Mouse (Mus musculus) intestine, embryonic 15.5 days (tissue): ENCODE measurements around the gene Hist1h3g. TPM values are rescaled to one million over a fixed set of nuclear protein-coding genes. Genes with fewer than 3 reads are reported as not detected.
"Not testable (repeated sequence)": the region's sequence is repeated elsewhere in the genome, so short reads cannot be mapped to it uniquely, and the experiment has no call there.

Source experiments
- ATAC-seq: fragments of 200-750 bp; cut with Nextera tagmentation; 2 replicates; pipeline ENCODE4 v1.8.0; 2017; ENCODE audit warnings: moderate TSS enrichment, moderate library complexity
- H3K27ac ChIP-seq: fragments of 300-500 bp; sonication (generic); 2 replicates; pipeline ENCODE4 v1.5.1; 2015; ENCODE audit warnings: mild to moderate bottlenecking, inconsistent platforms
- H3K27me3 ChIP-seq: fragments of 300-500 bp; sonication (generic); replicated peaks from 2 replicates; pipeline ENCODE4 v1.6.1; 2015; ENCODE audit warnings: inconsistent platforms
- H3K36me3 ChIP-seq: fragments of 300-500 bp; sonication (generic); 2 replicates; pipeline ENCODE4 v1.6.1; 2015; ENCODE audit warnings: inconsistent platforms
- H3K4me1 ChIP-seq: fragments of 300-500 bp; sonication (generic); replicated peaks from 2 replicates; pipeline ENCODE4 v1.6.1; 2015; ENCODE audit warnings: inconsistent platforms
- H3K4me2 ChIP-seq: fragments of 300-500 bp; sonication (generic); replicated peaks from 2 replicates; pipeline ENCODE4 v1.6.1; 2015; ENCODE audit warnings: mild to moderate bottlenecking, inconsistent platforms
- H3K4me3 ChIP-seq: fragments of 300-500 bp; sonication (generic); replicated peaks from 2 replicates; pipeline ENCODE4 v1.5.1; 2015; ENCODE audit warnings: inconsistent platforms
- H3K9ac ChIP-seq: fragments of 300-500 bp; sonication (generic); 2 replicates; pipeline ENCODE4 v1.6.1; 2015; ENCODE audit warnings: inconsistent platforms
- H3K9me3 ChIP-seq: fragments of 300-500 bp; sonication (generic); 2 replicates; pipeline ENCODE4 v1.6.1; 2016; ENCODE audit warnings: inconsistent platforms
- WGBS: fragments of 180-500 bp; shearing (Covaris S2); methylation state at CpG from one replicate; pipeline ENCODE4 v1.1.7; 2015; 5-methylcytosine and 5-hydroxymethylcytosine counted together
- polyA plus RNA-seq: library from polyadenylated mRNA; unstranded; fragments of >200 nt; fragmentation: Nextera tagmentation; extraction: Ambion mirVana; gene quantifications from 2 replicates; pipeline ENCODE4 v1.2.1, GENCODE M21; 2015

Hist1h3g gene
- polyA plus RNA-seq, 1 experiment from 2014 or later, result 6.2 TPM

GRCm38 (mm10) chr13:23554925-23555838 lies 20.0 kb downstream of the Hist1h3g start:
- Histone ChIP-seq H3K4me2 (peak overlapping the region; percentile 88), H3K27me3 (no peaks in the 10 kb centered on the region), H3K9ac (peak overlapping the region; percentile 87), H3K27ac (peak overlapping the region; percentile 98), H3K4me1 (peaks cover 3% of the 10 kb centered on the region), H3K36me3 (no peaks in the 10 kb centered on the region), H3K9me3 (no peaks in the 10 kb centered on the region), H3K4me3 (peak overlapping the region; percentile 56)
- peak; percentile 86 for ATAC-seq
- WGBS, result under 1% methylated on average over 54 of the region's 54 CpGs

- WGBS, result under 1% methylated on average over 18 of the region's 18 CpGs
- peak overlapping the region; percentile 98 for H3K27ac ChIP-seq
- ATAC-seq, result peak; percentile 83
Observed at GRCm38 (mm10) chr13:23555839-23556416, 20.7 kb downstream of the Hist1h3g start.

GRCm38 (mm10) chr13:23556906-23557305 lies 21.7 kb downstream of the Hist1h3g start:
- Histone ChIP-seq H3K9me3 (no peaks in the 10 kb centered on the region), H3K9ac (peak overlapping the region; percentile 4; the same call in 1 of the 2 replicates), H3K4me1 (peaks cover 3% of the 10 kb centered on the region), H3K27me3 (no peaks in the 10 kb centered on the region), H3K36me3 (no peaks in the 10 kb centered on the region), H3K4me2 (peak overlapping the region; percentile 26; the same call in 1 of the 2 replicates), H3K4me3 (no peak overlapping the region), H3K27ac (peak overlapping the region; percentile 42; the same call in 1 of the 2 replicates)
- WGBS, result 65% methylated on average over 3 of the region's 3 CpGs
- ATAC-seq, result no peak

More at GRCm38 (mm10) chr13:23555839-23556416, 20.7 kb downstream of the Hist1h3g start:
- Histone ChIP-seq H3K4me3 (peak overlapping the region; percentile 56), H3K36me3 (no peaks in the 10 kb centered on the region), H3K9me3 (no peaks in the 10 kb centered on the region), H3K9ac (peak overlapping the region; percentile 87), H3K4me1 (peaks cover 3% of the 10 kb centered on the region), H3K4me2 (peak overlapping the region; percentile 88), H3K27me3 (no peaks in the 10 kb centered on the region)

GRCm38 (mm10) chr13:23560699-23561098 lies 25.5 kb downstream of the Hist1h3g start:
- not testable (repeated sequence) for H3K27ac ChIP-seq, H3K4me2 ChIP-seq, H3K9ac ChIP-seq, H3K27me3 ChIP-seq, H3K36me3 ChIP-seq, H3K4me3 ChIP-seq, ATAC-seq, H3K4me1 ChIP-seq, H3K9me3 ChIP-seq
- WGBS, result 18% methylated on average over 2 of the region's 2 CpGs

GRCm38 (mm10) chr13:23561531-23561882 lies 26.3 kb downstream of the Hist1h3g start:
- H3K27me3 ChIP-seq, H3K36me3 ChIP-seq, H3K9me3 ChIP-seq, ATAC-seq, H3K4me1 ChIP-seq: not testable (repeated sequence)
- 0 out of 2 replicates have a peak overlapping the region, but pooled peaks have one; percentile 49 for H3K9ac ChIP-seq
- 0% methylated on average over 2 of the region's 5 CpGs for WGBS
- H3K4me2 ChIP-seq, result peak overlapping the region; percentile 51
- H3K4me3 ChIP-seq, result peak overlapping the region; percentile 42
- peak overlapping the region; percentile 93 for H3K27ac ChIP-seq

GRCm38 (mm10) chr13:23561883-23562659 lies 26.8 kb downstream of the Hist1h3g start, which contains the start of gene Hist1h3e:
TSS of gene Hist1h3e (minus strand) at chr13:23562369.
- not testable (repeated sequence) for H3K4me1 ChIP-seq, H3K27me3 ChIP-seq, H3K9me3 ChIP-seq, H3K36me3 ChIP-seq
- ATAC-seq, result peak; percentile 96
- peak within 1 kb of the TSS; percentile 49 for H3K9ac ChIP-seq
- peak within 1 kb of the TSS; percentile 42 for H3K4me3 ChIP-seq
- peak within 1 kb of the TSS; percentile 63 for H3K4me2 ChIP-seq
- H3K27ac ChIP-seq, result peak within 1 kb of the TSS; percentile 93
- under 1% methylated on average over 43 of the region's 67 CpGs for WGBS

GRCm38 (mm10) chr13:23562699-23563462 lies 27.7 kb downstream of the Hist1h3g start:
- H3K36me3 ChIP-seq, result no peaks in the 10 kb centered on the region
- no peaks in the 10 kb centered on the region for H3K4me1 ChIP-seq

GRCm38 (mm10) chr13:23564482-23564881 lies 29.3 kb downstream of the Hist1h3g start:
- no peak overlapping the region for H3K4me2 ChIP-seq

More at GRCm38 (mm10) chr13:23562699-23563462, 27.7 kb downstream of the Hist1h3g start:
- Histone ChIP-seq H3K4me3 (peak overlapping the region; percentile 42), H3K27ac (peak overlapping the region; percentile 93), H3K27me3 (no peaks in the 10 kb centered on the region), H3K9me3 (no peaks in the 10 kb centered on the region), H3K9ac (peak overlapping the region; percentile 36; the same call in 1 of the 2 replicates), H3K4me2 (peak overlapping the region; percentile 63)
- peak; percentile 64 for ATAC-seq
- 2% methylated on average over 18 of the region's 18 CpGs for WGBS

GRCm38 (mm10) chr13:23570261-23571021 lies 35.2 kb downstream of the Hist1h3g start:
- H3K9ac ChIP-seq, H3K9me3 ChIP-seq, ATAC-seq, H3K27me3 ChIP-seq, H3K4me1 ChIP-seq, H3K36me3 ChIP-seq: not testable (repeated sequence)
- 3% methylated on average over 27 of the region's 41 CpGs for WGBS
- peak overlapping the region; percentile 37 for H3K4me3 ChIP-seq
- peak overlapping the region; percentile 94 for H3K27ac ChIP-seq
- H3K4me2 ChIP-seq, result peak overlapping the region; percentile 66

More at GRCm38 (mm10) chr13:23564482-23564881, 29.3 kb downstream of the Hist1h3g start:
- WGBS, result 83% methylated on average over 2 of the region's 2 CpGs
- Histone ChIP-seq H3K9me3 (no peaks in the 10 kb centered on the region), H3K4me1 (no peaks in the 10 kb centered on the region), H3K27me3 (no peaks in the 10 kb centered on the region), H3K9ac (no peak overlapping the region), H3K4me3 (no peak overlapping the region), H3K36me3 (no peaks in the 10 kb centered on the region), H3K27ac (no peak overlapping the region)
- ATAC-seq, result no peak

GRCm38 (mm10) chr13:23571022-23571503 lies 35.8 kb downstream of the Hist1h3g start, which contains the start of the genes Hist1h2ae and Hist1h2bg:
TSS of gene Hist1h2ae (minus strand) at chr13:23571220.
TSS of gene Hist1h2bg (plus strand) at chr13:23571396.
- Histone ChIP-seq H3K4me1 (0 out of 2 replicates have a peak, but pooled peaks cover 3% of the 10 kb centered on the region), H3K27me3 (no peaks in the 10 kb centered on the region), H3K4me3 (peak within 1 kb of the TSS; percentile 42), H3K9me3 (no peaks in the 10 kb centered on the region), H3K9ac (peak within 1 kb of the TSS; percentile 56), H3K36me3 (no peaks in the 10 kb centered on the region), H3K27ac (peak within 1 kb of the TSS; percentile 94), H3K4me2 (peak within 1 kb of the TSS; percentile 66)
- under 1% methylated on average over 18 of the region's 18 CpGs for WGBS
- peak; percentile 92 for ATAC-seq
